Mouse (Mus musculus) liver, adult 2 months (tissue): ENCODE data around the gene Dgkb.

Experiments used
- CTCF ChIP-seq: fragments of 200-500 bp; IDR thresholded peaks from 2 replicates; pipeline ENCODE4 v1.5.1; 2011; ENCODE audit warnings: low read depth, low read length, control low read depth
- POLR2A ChIP-seq: fragments of 200-500 bp; IDR thresholded peaks from 2 replicates; pipeline ENCODE4 v1.6.1; 2011; ENCODE audit warnings: low read length, control low read depth; ENCODE audit not compliant: insufficient read depth; ENCODE audit errors: extremely low read depth

DNA sequence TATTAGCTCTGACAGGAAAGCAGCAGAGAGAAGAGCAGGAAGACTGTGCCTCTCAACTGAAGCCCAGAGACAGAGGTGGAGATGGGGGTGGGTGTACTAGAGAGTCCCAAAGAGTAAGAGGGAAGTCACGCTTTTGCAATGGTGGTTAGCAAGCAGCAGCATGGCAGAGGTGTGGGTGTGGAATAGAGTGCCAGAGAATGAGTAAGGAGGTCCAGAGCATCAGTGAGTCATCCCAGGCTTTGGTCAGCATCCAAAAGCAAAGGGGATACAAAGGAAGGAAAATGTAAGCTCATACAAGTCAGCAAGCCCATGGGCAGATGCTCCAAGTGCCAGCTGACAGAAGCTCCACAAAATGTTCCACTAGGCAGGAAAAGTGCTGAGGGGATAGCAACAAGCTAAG, 47.7 kb upstream of the Dgkb start:
- TF ChIP-seq CTCF: no peak
- no peak for TF ChIP-seq POLR2A
